Comparison of ENCODE assay signal across 28 mouse cellular contexts in the genomic region with DNA sequence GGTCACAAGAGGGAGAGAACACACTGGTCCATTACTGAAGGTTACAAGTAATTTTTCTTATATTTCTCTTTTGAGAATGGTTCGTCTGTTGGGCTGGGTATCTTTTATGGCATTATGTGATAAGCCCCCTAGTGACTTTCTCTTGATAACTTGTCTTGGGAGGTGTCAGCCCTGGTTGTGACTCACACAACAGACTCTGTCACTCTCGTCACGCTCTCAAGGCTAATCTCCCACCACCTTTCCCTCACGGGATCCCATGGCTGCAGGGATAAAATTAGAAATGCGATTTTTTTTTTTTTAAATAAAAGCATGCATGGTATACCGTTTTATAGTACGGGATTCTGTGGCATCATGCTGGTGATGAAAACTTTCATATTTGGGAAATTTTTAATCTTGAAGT.
A peak's percentile ranks its signal among the peaks of the same experiment; 100 is the strongest.
DNase-seq lines count a peak whose midpoint lies in the region; ATAC-seq and TF ChIP-seq lines count a peak whose summit lies in the region.
"Had no signal": no experiment of that assay in that cellular context is flagged by ENCODE, and none has a peak within 500 bp of the region (broad histone marks: within the 10 kb centered on the region; RNA-seq: fewer than 3 reads in every experiment).

No protein-coding gene starts in this region.

- no peak overlapping the region for H3K4me3 ChIP-seq in heart, embryonic 11.5 days (ENCODE audit: low read depth, low read length)
- H3K4me3 ChIP-seq in MEL (ENCODE audit: control insufficient read depth in 1 of 2, insufficient read depth in 1 of 2, low read depth in 2 of 2, low read length in 2 of 2), result no peak overlapping the region
- no peak overlapping the region for H3K4me3 ChIP-seq in liver, embryonic 11.5 days (ENCODE audit: low read depth, low read length)
- H3K4me3 ChIP-seq in liver, embryonic 16.5 days (ENCODE audit: low read depth, low read length), result no peak overlapping the region
- no peak overlapping the region for H3K4me3 ChIP-seq in forebrain, embryonic 13.5 days
- H3K4me3 ChIP-seq: embryonic facial prominence, embryonic 10.5 days; embryonic facial prominence, embryonic 15.5 days; forebrain, embryonic 15.5 days; limb, embryonic 13.5 days; midbrain, embryonic 10.5 days; midbrain, embryonic 15.5 days; neural tube, embryonic 15.5 days had no signal

- no peak overlapping the region for H3K27ac ChIP-seq in heart, embryonic 11.5 days (ENCODE audit: low read depth, low read length)
- no peak overlapping the region for H3K27ac ChIP-seq in MEL (ENCODE audit: control insufficient read depth, low read depth, low read length)
- H3K27ac ChIP-seq in liver, embryonic 11.5 days (ENCODE audit: low read depth, low read length), result no peak overlapping the region
- peak overlapping the region; percentile 48; the same call in 1 of the 2 replicates for H3K27ac ChIP-seq in liver, embryonic 16.5 days (ENCODE audit: low read length)
- H3K27ac ChIP-seq in forebrain, embryonic 13.5 days, result no peak overlapping the region
- H3K27ac ChIP-seq: embryonic facial prominence, embryonic 10.5 days; embryonic facial prominence, embryonic 15.5 days; forebrain, embryonic 15.5 days; kidney, postnatal 0 days; limb, embryonic 13.5 days; macrophage; midbrain, embryonic 10.5 days; midbrain, embryonic 15.5 days; neural tube, embryonic 15.5 days had no signal

- H3K27me3 ChIP-seq in heart, embryonic 11.5 days (ENCODE audit: control insufficient read depth, insufficient read depth, low read length), result no peaks in the 10 kb centered on the region
- no peaks in the 10 kb centered on the region for H3K27me3 ChIP-seq in MEL (ENCODE audit: control insufficient read depth in 1 of 2, insufficient read depth in 2 of 2, low read length in 2 of 2)
- no peaks in the 10 kb centered on the region for H3K27me3 ChIP-seq in liver, embryonic 11.5 days (replicated peaks; ENCODE audit: control insufficient read depth, insufficient read depth, low read length)
- no peaks in the 10 kb centered on the region for H3K27me3 ChIP-seq in liver, embryonic 16.5 days (ENCODE audit: control insufficient read depth, insufficient read depth, low read depth, low read length)
- H3K27me3 ChIP-seq in forebrain, embryonic 13.5 days, result no peaks in the 10 kb centered on the region
- H3K27me3 ChIP-seq: CH12.LX; embryonic facial prominence, embryonic 15.5 days; forebrain, embryonic 15.5 days; limb, embryonic 13.5 days; midbrain, embryonic 15.5 days; neural tube, embryonic 15.5 days had no signal

- no peak overlapping the region for H3K9ac ChIP-seq in heart, embryonic 11.5 days (ENCODE audit: low read depth, low read length)
- H3K9ac ChIP-seq in MEL (ENCODE audit: control insufficient read depth, low read depth, low read length, poor library complexity, severe bottlenecking), result no peak overlapping the region
- no peak overlapping the region for H3K9ac ChIP-seq in liver, embryonic 11.5 days (ENCODE audit: low read depth, low read length)
- H3K9ac ChIP-seq in liver, embryonic 16.5 days (ENCODE audit: low read depth, low read length), result no peak overlapping the region
- H3K9ac ChIP-seq in forebrain, embryonic 13.5 days, result no peak overlapping the region
- H3K9ac ChIP-seq: embryonic facial prominence, embryonic 15.5 days; forebrain, embryonic 15.5 days; limb, embryonic 13.5 days; midbrain, embryonic 15.5 days; neural tube, embryonic 15.5 days had no signal

- TF ChIP-seq CTCF in MEL (IDR thresholded peaks at IDR 0.05 in 2 of 3, conservative IDR thresholded peaks at IDR 0.05 in 1 of 3; ENCODE audit: control insufficient read depth in 1 of 3, insufficient read depth in 1 of 3, low read depth in 2 of 3, low read length in 3 of 3, poor library complexity in 1 of 3, severe bottlenecking in 1 of 3), result no peak

- no peak for TF ChIP-seq POLR2A in MEL (IDR thresholded peaks at IDR 0.05; ENCODE audit: control insufficient read depth in 1 of 2, insufficient read depth in 1 of 2, low read depth in 1 of 2, low read length in 2 of 2, poor library complexity in 1 of 2)

- 35% methylated on average over 7 of the region's 7 CpGs for WGBS in heart, embryonic 11.5 days (ENCODE audit: insufficient replicate concordance)
- 54% methylated on average over 7 of the region's 7 CpGs for WGBS in liver, embryonic 11.5 days
- 28% methylated on average over 7 of the region's 7 CpGs for WGBS in liver, embryonic 16.5 days (ENCODE audit: insufficient replicate concordance)
- 87% methylated on average over 7 of the region's 7 CpGs for WGBS in forebrain, embryonic 13.5 days

- peaks cover 7% of the 10 kb centered on the region; the same call in 1 of the 2 replicates for H3K36me3 ChIP-seq in heart, embryonic 11.5 days (ENCODE audit: control insufficient read depth, insufficient read depth, low read length)
- H3K36me3 ChIP-seq in MEL (ENCODE audit: control insufficient read depth in 1 of 2, insufficient read depth in 2 of 2, low read length in 2 of 2), result no peaks in the 10 kb centered on the region; a peak in 1 of 4 replicates
- peaks cover 2% of the 10 kb centered on the region; the same call in 1 of the 2 replicates for H3K36me3 ChIP-seq in liver, embryonic 11.5 days (ENCODE audit: control insufficient read depth, insufficient read depth, low read length)
- peaks cover 7% of the 10 kb centered on the region for H3K36me3 ChIP-seq in liver, embryonic 16.5 days (ENCODE audit: control insufficient read depth, insufficient read depth)
- peaks cover 60% of the 10 kb centered on the region for H3K36me3 ChIP-seq in forebrain, embryonic 13.5 days (ENCODE audit: poor library complexity, severe bottlenecking)

- no peak; a peak in 1 of 4 replicates for TF ChIP-seq EP300 in MEL (IDR thresholded peaks at IDR 0.05; ENCODE audit: low read depth in 1 of 2, low read length in 2 of 2)

- peak; percentile 21 for DNase-seq in heart, adult 11 months
- peak; percentile 3 for DNase-seq in MEL (ENCODE audit: low read depth, low spot score)
- DNase-seq in liver, embryonic 11.5 days (ENCODE audit: low spot score), result no peak
- no peak for DNase-seq in cerebellum, adult 18-20 months
- DNase-seq in right cerebral cortex, postnatal 14 days, result no peak
- DNase-seq: adrenal gland, adult 8-10 months; cerebellum, adult 11 months; cerebellum, adult 9-11 months; heart, postnatal 14 days; kidney, adult 2 months; kidney, postnatal 4 days; lung, adult 2 months; lung, postnatal 10 days; right cerebral cortex, adult 18-20 months had no signal

- H3K9me3 ChIP-seq in heart, embryonic 11.5 days (replicated peaks; ENCODE audit: control insufficient read depth, low read length), result no peaks in the 10 kb centered on the region
- no peaks in the 10 kb centered on the region for H3K9me3 ChIP-seq in MEL (replicated peaks; ENCODE audit: insufficient read depth, low read length)
- H3K9me3 ChIP-seq in liver, embryonic 11.5 days (ENCODE audit: control insufficient read depth, low read length), result no peaks in the 10 kb centered on the region
- no peaks in the 10 kb centered on the region for H3K9me3 ChIP-seq in liver, embryonic 16.5 days (replicated peaks; ENCODE audit: control insufficient read depth, low read length)
- H3K9me3 ChIP-seq in forebrain, embryonic 13.5 days (replicated peaks), result no peaks in the 10 kb centered on the region
- H3K9me3 ChIP-seq: embryonic facial prominence, embryonic 10.5 days; embryonic facial prominence, embryonic 15.5 days; forebrain, embryonic 15.5 days; limb, embryonic 13.5 days; midbrain, embryonic 10.5 days; midbrain, embryonic 15.5 days; neural tube, embryonic 15.5 days had no signal

- H3K79me2 ChIP-seq in MEL (ENCODE audit: control insufficient read depth, insufficient read depth, low read length, poor library complexity), result no peaks in the 10 kb centered on the region

- no peaks in the 10 kb centered on the region for H3K4me1 ChIP-seq in heart, embryonic 11.5 days (ENCODE audit: control insufficient read depth, insufficient read depth, low read length)
- no peaks in the 10 kb centered on the region for H3K4me1 ChIP-seq in MEL (ENCODE audit: control insufficient read depth in 1 of 2, insufficient read depth in 2 of 2, low read length in 2 of 2)
- no peaks in the 10 kb centered on the region for H3K4me1 ChIP-seq in liver, embryonic 11.5 days (replicated peaks; ENCODE audit: control insufficient read depth, insufficient read depth, low read length)
- no peaks in the 10 kb centered on the region; the same call in 1 of the 2 replicates for H3K4me1 ChIP-seq in liver, embryonic 16.5 days (ENCODE audit: control insufficient read depth, low read depth, low read length)
- no peaks in the 10 kb centered on the region for H3K4me1 ChIP-seq in forebrain, embryonic 13.5 days
- H3K4me1 ChIP-seq: embryonic facial prominence, embryonic 10.5 days; embryonic facial prominence, embryonic 15.5 days; forebrain, embryonic 15.5 days; limb, embryonic 13.5 days; midbrain, embryonic 10.5 days; midbrain, embryonic 15.5 days; neural tube, embryonic 15.5 days had no signal

- ATAC-seq in heart, embryonic 11.5 days (replicated peaks; ENCODE audit: insufficient number of reproducible peaks, low FRiP score, low TSS enrichment), result no peak
- peak; percentile 93 for ATAC-seq in liver, embryonic 11.5 days (replicated peaks; ENCODE audit: low FRiP score)
- peak; percentile 92 for ATAC-seq in liver, embryonic 16.5 days (ENCODE audit: low read depth)
- no peak for ATAC-seq in forebrain, embryonic 13.5 days
- ATAC-seq: forebrain, embryonic 15.5 days; hindbrain, embryonic 16.5 days; midbrain, embryonic 15.5 days had no signal

- no peak for TF ChIP-seq RAD21 in MEL (IDR thresholded peaks at IDR 0.05; ENCODE audit: low read depth, low read length)

- H3K4me2 ChIP-seq in heart, embryonic 11.5 days, result no peak overlapping the region
- no peak overlapping the region for H3K4me2 ChIP-seq in liver, embryonic 11.5 days
- no peak overlapping the region for H3K4me2 ChIP-seq in liver, embryonic 16.5 days (ENCODE audit: low read depth, low read length)
- H3K4me2 ChIP-seq in forebrain, embryonic 13.5 days, result no peak overlapping the region
- H3K4me2 ChIP-seq: embryonic facial prominence, embryonic 15.5 days; forebrain, embryonic 15.5 days; limb, embryonic 13.5 days; midbrain, embryonic 15.5 days; neural tube, embryonic 15.5 days had no signal

TF ChIP-seq in MEL, 35 proteins besides CTCF, POLR2A, EP300 and RAD21:
- 0 out of 2 replicates have a peak, but pooled peaks have one; percentile 9 for TF ChIP-seq GATA1 (IDR thresholded peaks at IDR 0.05; ENCODE audit: low read depth, low read length)
- TF ChIP-seq GABPA (IDR thresholded peaks at IDR 0.05; ENCODE audit: low read depth, low read length), result no peak
- 0 out of 2 replicates have a peak, but pooled peaks have one; percentile 20 for TF ChIP-seq TCF12 (IDR thresholded peaks at IDR 0.05; ENCODE audit: low read depth, low read length)
TF ChIP-seq in MEL: peak in this region for 2.

Comparison
In these comparisons a context has a peak if more than half of its experiments do, and no peak if none do; other contexts are left out.
1. DNase-seq: peak in heart, adult 11 months (single experiment) and MEL (single experiment); none in liver, embryonic 11.5 days (single experiment), cerebellum, adult 18-20 months (0 of 2) and right cerebral cortex, postnatal 14 days (single experiment).
2. ATAC-seq: peak in liver, embryonic 11.5 days (single experiment) and liver, embryonic 16.5 days (single experiment); none in heart, embryonic 11.5 days (single experiment) and forebrain, embryonic 13.5 days (single experiment).